Mouse (Mus musculus): ENCODE results near the gene Retreg1. TPM values are rescaled to one million over a fixed set of nuclear protein-coding genes. Genes with fewer than 3 reads are reported as not detected.

The Retreg1 gene
- polyA plus RNA-seq, 1 experiment = 36.0 TPM

GRCm38 (mm10) chr15:25930657-25931056 lies 87.7 kb downstream of the Retreg1 start:
- no peaks in the 10 kb centered on the region for H3K27me3 ChIP-seq (replicated peaks; ENCODE audit: control insufficient read depth, insufficient read depth, low read length)
- H3K4me1 ChIP-seq (ENCODE audit: control insufficient read depth, insufficient read depth, low read length) = peaks cover 52% of the 10 kb centered on the region
- DNase-seq = peak; percentile 84
- 58% methylated on average over 5 of the region's 5 CpGs for WGBS
- peak overlapping the region; percentile 90 for H3K27ac ChIP-seq (ENCODE audit: insufficient read depth, low read depth, low read length)
- TF ChIP-seq CTCF (conservative IDR thresholded peaks at IDR 0.05; ENCODE audit: insufficient read depth, insufficient read length, low read depth, low read length) (no peak), POLR2A (IDR thresholded peaks at IDR 0.05; ENCODE audit: low read depth, low read length) (no peak)
- H3K36me3 ChIP-seq (ENCODE audit: control insufficient read depth, insufficient read depth, low read length) = no peaks in the 10 kb centered on the region
- H3K4me3 ChIP-seq (ENCODE audit: insufficient read depth, low read depth, low read length) = no peak overlapping the region

- no peaks in the 10 kb centered on the region for H3K36me3 ChIP-seq (ENCODE audit: control insufficient read depth, insufficient read depth, low read length)
- 55% methylated on average over 9 of the region's 9 CpGs for WGBS
- no peak for DNase-seq
Observed at GRCm38 (mm10) chr15:25932497-25932896, 89.5 kb downstream of the Retreg1 start.

DNA sequence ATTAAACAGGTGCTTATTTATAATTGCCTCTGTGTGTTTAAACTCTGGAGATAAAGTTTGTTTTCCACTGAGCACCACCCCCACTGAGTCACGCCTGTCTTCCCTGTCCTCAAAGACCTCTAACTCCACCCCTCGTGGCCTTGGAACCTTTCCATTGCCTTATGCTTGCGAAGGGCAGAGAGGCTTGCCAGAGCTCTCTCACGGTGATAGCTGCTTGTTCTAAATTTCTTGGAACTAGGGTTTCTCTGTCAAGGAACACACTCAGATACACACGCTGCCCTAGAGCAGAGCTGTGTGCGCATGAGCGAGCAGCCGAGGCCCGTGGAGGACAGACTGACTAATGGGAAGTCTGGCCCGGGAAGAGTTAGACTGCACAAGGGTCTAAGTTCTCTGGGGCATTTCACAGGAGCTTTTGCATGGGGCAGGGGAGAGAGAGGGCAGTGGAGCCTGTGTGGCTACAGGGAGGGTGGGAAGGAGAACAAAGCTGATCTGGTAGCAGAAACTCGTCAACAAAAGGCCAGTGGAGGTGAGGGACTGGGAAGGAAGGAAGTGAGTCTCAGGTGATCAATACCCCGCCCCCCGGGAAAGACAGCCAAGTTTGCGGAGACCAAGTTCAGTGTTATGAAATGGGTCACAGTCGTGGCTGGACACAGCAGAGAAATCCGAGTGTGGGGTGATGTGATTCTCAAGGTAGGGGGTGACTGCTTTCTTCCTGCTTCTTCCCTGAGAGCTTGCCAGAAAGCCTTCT lies 90.1 kb downstream of the Retreg1 start:
- peaks cover 55% of the 10 kb centered on the region for H3K4me1 ChIP-seq (ENCODE audit: control insufficient read depth, insufficient read depth, low read length)
- peak overlapping the region; percentile 8; the same call in 1 of the 2 replicates for H3K4me3 ChIP-seq (ENCODE audit: insufficient read depth, low read depth, low read length)
- no peaks in the 10 kb centered on the region for H3K36me3 ChIP-seq (ENCODE audit: control insufficient read depth, insufficient read depth, low read length)
- H3K27me3 ChIP-seq (replicated peaks; ENCODE audit: control insufficient read depth, insufficient read depth, low read length) = no peaks in the 10 kb centered on the region
- H3K27ac ChIP-seq (ENCODE audit: insufficient read depth, low read depth, low read length) = peak overlapping the region; percentile 85
- TF ChIP-seq POLR2A (IDR thresholded peaks at IDR 0.05; ENCODE audit: low read depth, low read length) = no peak
- TF ChIP-seq CTCF (conservative IDR thresholded peaks at IDR 0.05; ENCODE audit: insufficient read depth, insufficient read length, low read depth, low read length) = no peak
- 13% methylated on average over 16 of the region's 16 CpGs for WGBS
- DNase-seq = peak; percentile 97

More at GRCm38 (mm10) chr15:25932497-25932896, 89.5 kb downstream of the Retreg1 start:
- Histone ChIP-seq H3K27ac (ENCODE audit: insufficient read depth, low read depth, low read length) (peak overlapping the region; percentile 85), H3K27me3 (replicated peaks; ENCODE audit: control insufficient read depth, insufficient read depth, low read length) (no peaks in the 10 kb centered on the region), H3K4me3 (ENCODE audit: insufficient read depth, low read depth, low read length) (no peak overlapping the region), H3K4me1 (ENCODE audit: control insufficient read depth, insufficient read depth, low read length) (peaks cover 55% of the 10 kb centered on the region)
- no peak for TF ChIP-seq POLR2A (IDR thresholded peaks at IDR 0.05; ENCODE audit: low read depth, low read length)
- TF ChIP-seq CTCF (conservative IDR thresholded peaks at IDR 0.05; ENCODE audit: insufficient read depth, insufficient read length, low read depth, low read length) = no peak

GRCm38 (mm10) chr15:25933685-25934108 lies 90.7 kb downstream of the Retreg1 start:
- H3K4me3 ChIP-seq (ENCODE audit: insufficient read depth, low read depth, low read length) = peak overlapping the region; percentile 8; the same call in 1 of the 2 replicates
- 29% methylated on average over 7 of the region's 7 CpGs for WGBS
- TF ChIP-seq CTCF (conservative IDR thresholded peaks at IDR 0.05; ENCODE audit: insufficient read depth, insufficient read length, low read depth, low read length) = no peak
- TF ChIP-seq POLR2A (IDR thresholded peaks at IDR 0.05; ENCODE audit: low read depth, low read length) = no peak
- H3K27me3 ChIP-seq (replicated peaks; ENCODE audit: control insufficient read depth, insufficient read depth, low read length) = no peaks in the 10 kb centered on the region
- peaks cover 52% of the 10 kb centered on the region for H3K4me1 ChIP-seq (ENCODE audit: control insufficient read depth, insufficient read depth, low read length)
- no peaks in the 10 kb centered on the region for H3K36me3 ChIP-seq (ENCODE audit: control insufficient read depth, insufficient read depth, low read length)
- H3K27ac ChIP-seq (ENCODE audit: insufficient read depth, low read depth, low read length) = peak overlapping the region; percentile 83
- peak; percentile 59 for DNase-seq

- peaks cover 49% of the 10 kb centered on the region for H3K4me1 ChIP-seq (ENCODE audit: control insufficient read depth, insufficient read depth, low read length)
- H3K4me3 ChIP-seq (ENCODE audit: insufficient read depth, low read depth, low read length) = no peak overlapping the region
- no peak for DNase-seq
- peak overlapping the region; percentile 30 for H3K27ac ChIP-seq (ENCODE audit: insufficient read depth, low read depth, low read length)
- H3K36me3 ChIP-seq (ENCODE audit: control insufficient read depth, insufficient read depth, low read length) = no peaks in the 10 kb centered on the region
- 71% methylated on average over 7 of the region's 7 CpGs for WGBS
- no peak for TF ChIP-seq CTCF (conservative IDR thresholded peaks at IDR 0.05; ENCODE audit: insufficient read depth, insufficient read length, low read depth, low read length)
- no peak for TF ChIP-seq POLR2A (IDR thresholded peaks at IDR 0.05; ENCODE audit: low read depth, low read length)
- no peaks in the 10 kb centered on the region for H3K27me3 ChIP-seq (replicated peaks; ENCODE audit: control insufficient read depth, insufficient read depth, low read length)
Observed at GRCm38 (mm10) chr15:25934411-25934810, 91.4 kb downstream of the Retreg1 start.

DNA sequence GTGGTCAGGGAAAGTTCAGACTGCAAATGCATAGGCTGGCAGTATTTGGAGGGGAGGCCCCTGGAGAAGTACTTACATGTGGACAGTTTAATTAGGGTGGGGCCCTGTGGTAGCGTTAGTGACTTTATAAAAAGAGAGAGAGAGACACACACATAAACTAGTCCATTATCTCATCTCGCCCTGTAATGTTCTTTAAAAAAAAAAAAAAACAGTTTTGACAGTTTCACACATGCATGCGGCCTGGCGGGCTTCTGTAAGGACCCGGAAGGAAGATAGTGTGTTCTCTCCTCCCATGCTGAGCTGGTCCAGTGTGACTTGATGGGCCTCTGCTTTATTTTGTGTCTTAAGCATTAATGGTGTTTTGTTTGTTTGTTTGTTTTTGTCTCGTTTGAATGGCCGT lies 95.5 kb downstream of the Retreg1 start:
- no peaks in the 10 kb centered on the region for H3K27me3 ChIP-seq (replicated peaks; ENCODE audit: control insufficient read depth, insufficient read depth, low read length)
- no peak overlapping the region for H3K4me3 ChIP-seq (ENCODE audit: insufficient read depth, low read depth, low read length)
- H3K36me3 ChIP-seq (ENCODE audit: control insufficient read depth, insufficient read depth, low read length) = no peaks in the 10 kb centered on the region
- TF ChIP-seq CTCF (conservative IDR thresholded peaks at IDR 0.05; ENCODE audit: insufficient read depth, insufficient read length, low read depth, low read length) = no peak
- TF ChIP-seq POLR2A (IDR thresholded peaks at IDR 0.05; ENCODE audit: low read depth, low read length) = no peak
- 86% methylated on average over 7 of the region's 7 CpGs for WGBS
- H3K27ac ChIP-seq (ENCODE audit: insufficient read depth, low read depth, low read length) = no peak overlapping the region
- peaks cover 25% of the 10 kb centered on the region for H3K4me1 ChIP-seq (ENCODE audit: control insufficient read depth, insufficient read depth, low read length)
- DNase-seq = no peak
